Mouse (Mus musculus) large intestine, adult 2 months (tissue): ENCODE measurements at regions not wholly inside any gene's neighbourhood (a gene's known extent, or its start where the extent isn't known, plus 50 kb on each side); places are given as distances from the start of the nearest gene placed in this dataset.
"Not testable (repeated sequence)": the region's sequence is repeated elsewhere in the genome, so short reads cannot be mapped to it uniquely, and the experiment has no call there.

ENCODE experiments used
- DNase-seq: peaks from one replicate; pipeline ENCODE4 v3.0.0-alpha.2; 2012; ENCODE audit warnings: low read depth, low spot score
- WGBS: fragments of 180-500 bp; shearing (Covaris S2); methylation state at CpG from one replicate; pipeline ENCODE4 v1.1.7; 2018; 5-methylcytosine and 5-hydroxymethylcytosine counted together

DNA sequence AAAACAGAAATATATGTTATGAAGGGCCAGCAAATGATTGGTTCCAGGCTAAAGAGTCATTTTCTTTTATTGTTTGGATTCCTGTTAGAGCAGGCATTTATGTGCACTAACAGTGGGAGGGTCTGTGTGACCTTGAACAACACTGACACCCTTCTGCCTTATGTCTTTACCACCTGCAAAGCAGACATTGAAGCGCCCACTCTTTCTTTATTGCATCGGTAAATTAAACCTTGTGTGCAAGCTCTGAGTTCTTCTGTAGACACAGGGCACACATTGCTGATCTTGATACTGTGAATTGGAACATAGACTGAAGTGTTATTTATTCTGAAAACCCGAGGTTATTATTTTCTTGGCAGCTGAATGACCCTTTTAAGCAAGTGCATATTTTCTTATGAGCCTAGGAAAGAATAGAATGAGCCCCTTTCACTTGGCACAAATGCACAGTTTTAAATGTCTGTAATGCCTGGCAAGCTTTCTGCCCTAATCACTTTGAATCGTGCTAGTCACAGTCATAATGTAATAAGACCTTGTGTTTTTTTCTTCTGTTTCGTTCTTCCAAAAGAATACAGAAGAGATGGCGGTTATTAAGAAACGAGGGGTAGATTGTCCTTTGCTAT is 125.1 kb upstream of the Cobl start:
- no peak for DNase-seq
- WGBS, result 46% methylated on average over 7 of the region's 7 CpGs

DNA sequence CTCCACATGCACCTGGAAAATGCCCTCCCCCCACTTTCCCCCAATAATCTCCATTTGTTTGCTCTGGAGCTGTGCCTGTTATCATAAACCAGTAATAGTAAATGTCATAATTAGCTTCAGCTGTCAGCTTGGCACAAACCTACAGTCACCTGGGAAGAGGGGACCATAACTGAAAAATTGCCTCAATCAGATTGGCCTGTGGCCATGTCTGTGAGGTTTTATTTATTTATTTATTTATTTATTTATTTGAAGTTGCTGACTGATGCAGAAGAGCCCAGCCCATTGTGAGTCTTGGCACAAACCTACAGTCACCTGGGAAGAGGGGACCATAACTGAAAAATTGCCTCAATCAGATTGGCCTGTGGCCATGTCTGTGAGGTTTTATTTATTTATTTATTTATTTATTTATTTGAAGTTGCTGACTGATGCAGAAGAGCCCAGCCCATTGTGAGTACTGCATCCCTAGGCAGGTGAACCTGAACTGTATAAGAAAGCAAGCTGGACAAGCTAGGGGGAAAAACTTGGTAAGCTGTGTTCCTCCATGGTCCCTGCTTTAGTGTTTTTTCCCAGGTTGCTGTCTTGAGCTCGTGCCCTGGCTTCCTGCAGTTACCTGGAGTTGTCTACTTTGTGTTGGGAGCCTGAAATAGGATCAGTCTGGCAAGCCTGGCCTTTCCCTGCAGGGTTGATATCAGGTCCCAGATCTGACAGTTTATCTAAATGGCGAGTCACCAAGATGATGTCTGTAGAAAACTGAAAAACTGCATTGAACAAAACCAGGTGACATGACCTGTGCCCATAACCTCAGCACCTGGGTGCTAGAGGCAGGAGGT is 120.3 kb upstream of the Cobl start:
- 40% methylated on average over 2 of the region's 2 CpGs for WGBS
- not testable (repeated sequence) for DNase-seq

DNA sequence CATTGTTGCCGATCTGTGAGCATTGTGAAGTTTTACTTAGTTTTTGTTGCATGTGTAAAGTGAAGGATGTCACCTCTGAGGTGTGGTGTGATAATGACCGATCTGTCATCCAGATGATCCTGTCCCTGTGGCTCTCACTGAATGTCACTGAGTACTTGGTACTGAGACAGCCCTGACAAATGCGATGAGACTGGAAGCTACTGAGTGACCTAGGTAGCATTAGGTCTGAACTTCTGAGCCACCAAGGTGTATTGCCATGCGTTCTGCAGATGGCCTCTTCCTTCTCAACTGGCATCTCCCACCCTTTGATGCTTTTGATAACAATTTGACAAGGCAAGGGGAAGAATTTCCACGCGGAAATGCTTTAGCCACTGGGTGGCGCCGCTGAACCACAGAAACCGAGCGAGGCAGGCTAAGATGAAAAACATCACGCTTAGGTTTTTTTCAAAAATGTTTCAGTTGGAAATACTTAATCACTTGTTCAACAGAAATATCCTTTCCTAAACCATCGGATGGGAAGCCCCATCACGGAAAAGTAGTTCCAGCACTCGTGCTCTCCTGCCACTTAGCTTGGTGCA is 114.3 kb upstream of the Cobl start:
- 35% methylated on average over 14 of the region's 14 CpGs for WGBS
- DNase-seq, result no peak

DNA sequence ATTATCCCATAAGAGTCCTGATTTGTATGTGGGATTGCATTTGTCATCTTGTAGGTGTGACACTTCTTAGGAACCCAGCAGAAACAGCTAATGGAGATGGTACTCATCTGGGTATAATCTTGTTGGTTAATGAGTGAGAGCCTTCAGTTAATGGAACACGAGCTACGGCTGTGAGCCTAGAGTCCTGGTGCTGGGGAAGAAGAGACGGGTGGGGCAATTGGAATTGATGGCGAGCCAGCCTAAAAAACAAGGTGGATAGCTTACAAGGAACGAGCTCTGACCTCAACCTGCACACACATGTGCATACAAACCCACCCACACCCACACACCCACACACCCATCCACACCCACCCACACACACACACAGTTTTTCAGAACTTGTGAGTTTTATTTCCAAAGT is 94.9 kb upstream of the Cobl start:
- no peak for DNase-seq

DNA sequence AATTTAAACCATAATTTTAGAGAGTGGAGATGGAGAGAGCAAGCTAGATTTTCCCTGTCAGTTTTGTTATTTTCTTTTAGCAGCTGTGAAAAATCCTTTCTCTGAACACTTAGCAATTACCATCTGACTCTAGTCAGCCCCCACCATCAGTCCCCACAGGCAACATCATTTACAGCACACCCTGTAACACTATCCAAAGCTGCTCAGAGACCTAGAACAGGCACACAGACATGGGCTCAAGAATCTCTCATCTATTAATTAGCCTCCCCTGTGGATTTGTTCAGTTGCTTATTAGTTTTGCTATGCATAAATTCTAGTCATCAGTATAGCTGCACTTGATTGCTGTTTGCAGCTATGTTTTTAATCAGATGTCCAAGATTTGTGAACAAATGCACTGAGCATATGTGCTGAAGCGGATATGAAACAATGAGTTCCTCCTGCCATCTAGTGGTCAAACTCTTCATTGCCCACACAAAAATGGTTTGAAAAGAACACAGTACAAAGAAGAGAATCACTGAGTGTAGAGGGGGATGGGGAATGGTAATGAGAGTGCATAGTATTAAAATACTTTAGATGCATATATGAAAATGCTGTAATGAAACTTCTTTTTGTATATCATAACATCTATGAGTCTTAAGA is 94.4 kb upstream of the Cobl start:
- WGBS, result 21% methylated on average over 1 of the region's 1 CpGs
- peak; percentile 14 for DNase-seq

More for the DNA sequence above, 94.9 kb upstream of the Cobl start:
- 53% methylated on average over 5 of the region's 5 CpGs for WGBS

DNA sequence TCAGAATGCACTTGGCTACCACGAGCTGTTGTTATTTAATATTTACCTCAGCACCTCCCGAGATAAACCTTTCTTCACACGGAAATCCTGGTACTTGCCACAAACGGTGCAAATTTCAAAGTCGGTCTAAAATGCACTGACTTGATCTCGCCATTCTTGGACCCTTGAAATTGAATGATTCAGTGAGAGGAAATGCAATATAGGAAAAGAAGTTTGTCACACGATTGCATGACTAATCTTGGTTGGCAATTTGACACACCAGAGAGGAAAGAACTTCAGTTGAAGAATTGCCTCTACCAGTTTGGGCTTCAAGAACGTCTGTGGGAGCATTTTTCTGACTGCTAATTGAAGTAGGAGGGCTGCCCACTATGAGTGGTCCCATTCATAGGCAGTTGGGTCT is 93.4 kb upstream of the Cobl start:
- no peak for DNase-seq
- 63% methylated on average over 8 of the region's 8 CpGs for WGBS

DNA sequence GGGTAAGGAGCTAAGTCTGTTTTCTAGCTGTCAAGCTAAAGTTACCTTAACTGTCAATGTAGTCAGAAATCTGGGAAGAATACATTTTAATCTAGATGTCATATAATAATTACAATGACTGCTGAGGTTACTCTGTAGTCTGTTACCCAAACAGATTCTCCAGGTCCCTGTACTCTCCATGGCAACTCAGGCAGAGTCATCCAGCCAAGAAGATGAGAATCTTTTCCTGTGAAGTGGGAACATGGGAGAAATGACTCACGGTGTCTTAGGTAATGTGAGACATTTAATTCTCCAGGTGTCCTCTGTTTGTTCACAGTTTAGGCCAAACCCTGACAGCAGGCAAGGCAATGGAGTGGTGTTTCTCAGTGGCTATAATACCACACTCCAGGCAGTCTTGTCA is 81.0 kb upstream of the Cobl start:
- DNase-seq, result no peak
- WGBS, result 54% methylated on average over 1 of the region's 1 CpGs

DNA sequence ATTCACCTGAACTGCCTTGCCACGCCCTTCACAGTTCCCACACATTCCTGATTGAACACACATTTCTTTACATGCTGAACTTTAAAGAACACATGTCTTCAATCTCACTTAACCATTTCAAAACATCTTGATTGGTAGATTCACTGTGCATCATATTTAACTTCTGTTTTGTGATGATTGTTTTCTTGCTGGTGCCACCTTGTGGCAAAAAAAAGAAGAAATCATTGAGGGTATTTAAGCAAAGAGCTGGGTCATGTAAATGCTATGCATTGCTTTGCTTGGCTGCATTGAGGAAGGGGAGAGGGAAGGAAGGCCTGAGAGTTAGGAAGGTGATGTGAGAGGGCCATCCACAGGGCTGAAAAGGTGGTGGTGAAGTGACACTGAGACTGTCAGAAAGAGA is 78.3 kb upstream of the Cobl start:
- DNase-seq, result no peak
- WGBS, result 53% methylated on average over 1 of the region's 1 CpGs

DNA sequence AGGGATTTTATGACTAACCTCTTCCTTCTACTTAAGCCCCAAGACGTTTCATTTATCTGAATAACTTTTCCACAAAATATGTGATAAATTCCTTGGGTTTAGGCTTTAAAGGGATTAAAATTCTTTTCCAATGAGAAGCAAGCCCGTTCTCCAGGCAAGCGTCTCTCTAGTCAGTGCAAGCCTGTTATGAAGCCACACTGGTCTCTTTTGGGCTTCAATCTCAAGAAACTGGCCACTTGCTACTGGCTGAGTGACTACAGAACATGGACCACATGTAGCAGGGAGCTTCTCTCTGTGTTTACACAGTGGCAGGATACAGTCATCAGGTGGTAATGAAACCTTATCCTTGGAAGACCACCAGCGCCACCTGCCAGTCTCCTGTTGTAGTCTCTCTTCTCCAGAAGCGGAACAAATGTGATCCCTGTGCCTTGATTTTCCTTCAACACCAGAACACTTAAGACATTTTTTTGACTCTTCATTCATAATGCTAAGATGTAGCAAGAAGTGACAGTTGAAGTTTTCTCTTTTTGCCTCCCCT is 75.6 kb upstream of the Cobl start:
- 55% methylated on average over 5 of the region's 5 CpGs for WGBS
- DNase-seq, result no peak

DNA sequence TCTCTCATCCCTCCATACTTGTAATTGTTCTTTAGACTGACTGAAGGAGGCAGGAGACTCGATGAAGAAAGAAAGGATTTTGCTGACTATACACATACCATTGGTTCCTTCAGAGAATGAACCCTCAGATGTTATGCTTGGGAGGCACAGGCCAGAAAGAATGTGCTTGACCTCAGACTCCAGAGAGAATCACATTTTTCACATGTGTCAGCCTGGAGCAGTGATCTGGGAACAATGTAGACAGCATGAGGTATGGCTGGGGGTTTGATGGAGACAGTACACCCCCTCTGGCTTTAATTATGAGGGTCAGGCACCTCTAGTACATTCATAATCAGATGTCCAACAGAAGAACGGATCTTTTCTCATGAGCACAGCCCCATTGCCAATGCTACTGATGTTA is 70.3 kb upstream of the Cobl start:
- no peak for DNase-seq
- 60% methylated on average over 2 of the region's 2 CpGs for WGBS

DNA sequence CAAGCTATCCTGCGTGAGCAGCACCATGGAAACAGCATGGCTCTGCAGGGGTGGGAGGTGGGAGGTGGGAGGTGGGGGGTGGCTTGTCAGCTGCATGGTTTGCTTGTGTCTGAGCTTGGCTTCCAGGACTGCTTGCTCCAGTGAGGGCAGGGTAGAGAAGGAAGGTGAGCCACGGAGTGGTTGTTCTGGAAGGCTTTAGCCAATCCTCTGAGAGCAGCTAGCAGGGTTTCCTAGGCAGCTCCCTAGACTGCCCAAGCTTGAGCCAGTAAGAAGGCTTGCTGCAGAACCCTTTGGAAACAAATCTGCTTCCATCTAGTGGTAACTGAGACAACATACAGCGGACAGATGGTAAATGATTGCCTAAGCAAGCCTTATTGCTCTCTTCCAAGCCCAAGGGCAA is 67.5 kb upstream of the Cobl start:
- 18% methylated on average over 3 of the region's 3 CpGs for WGBS
- DNase-seq, result peak; percentile 39

DNA sequence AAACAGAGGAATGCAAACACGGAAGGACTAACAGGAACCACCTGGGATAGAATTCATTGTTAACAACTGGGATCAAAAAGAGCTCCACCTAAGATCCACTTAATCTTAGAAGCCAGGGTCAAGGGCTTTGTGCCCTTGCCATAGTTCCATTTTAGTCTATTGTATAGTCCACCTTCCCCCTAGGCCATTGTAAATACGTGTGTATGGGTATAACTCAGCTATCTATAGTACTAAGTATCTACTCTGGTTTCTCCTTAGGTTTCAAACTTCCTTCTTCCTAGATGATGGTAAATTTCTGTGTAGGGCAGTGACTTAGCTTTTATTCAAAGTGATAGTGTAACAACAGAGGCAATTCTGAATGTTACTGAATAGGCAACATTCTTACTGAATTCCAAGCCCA is 57.3 kb upstream of the Cobl start:
- not testable (repeated sequence) for DNase-seq
- WGBS, result 79% methylated on average over 2 of the region's 2 CpGs

DNA sequence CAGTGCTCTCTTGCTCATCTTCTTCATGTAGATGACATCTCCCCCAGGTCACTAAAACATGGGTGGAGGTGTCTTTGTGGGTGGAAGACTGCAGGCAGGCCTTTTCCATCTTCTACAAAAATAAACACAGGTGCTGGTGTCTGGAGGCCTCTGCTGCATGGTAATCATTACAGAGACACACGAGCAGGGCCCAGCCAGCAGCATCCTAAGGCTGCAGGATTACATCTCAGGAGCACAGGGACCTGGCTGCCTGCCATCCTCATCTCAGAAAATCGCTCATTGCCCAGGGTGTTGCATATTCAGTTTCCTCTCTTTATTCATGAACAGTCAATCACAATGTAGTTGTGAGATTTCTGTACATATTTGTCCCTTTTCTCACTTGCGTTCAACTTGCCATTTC is 56.5 kb upstream of the Cobl start:
- no peak for DNase-seq
- 37% methylated on average over 3 of the region's 3 CpGs for WGBS

DNA sequence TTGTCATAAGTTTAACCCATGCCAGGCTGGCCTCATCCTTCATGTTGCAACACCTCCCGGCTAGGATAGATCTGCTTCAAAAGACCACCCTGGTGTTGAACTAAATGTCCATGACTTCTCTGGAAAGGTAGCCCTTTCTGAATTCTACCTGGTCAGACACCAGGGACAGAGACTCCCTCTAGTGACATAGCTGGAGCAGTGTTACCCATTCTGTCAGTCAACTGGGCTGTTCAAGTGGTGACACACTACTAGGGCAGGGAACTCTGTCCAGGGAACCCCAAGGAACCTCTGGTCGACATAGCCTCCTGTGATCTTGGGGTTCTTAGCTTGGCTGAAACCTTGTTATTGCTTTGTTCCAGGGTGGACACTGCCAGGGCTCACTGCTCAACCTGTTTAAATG is 51.6 kb upstream of the Cobl start:
- 86% methylated on average over 2 of the region's 2 CpGs for WGBS
- no peak for DNase-seq
